Mouse (Mus musculus) frontal cortex, adult 2 months (tissue): ENCODE data around the gene Itpr1. TPM values are rescaled to one million over a fixed set of nuclear protein-coding genes. Genes with fewer than 3 reads are reported as not detected.

Source experiments
- DNase-seq, 2 experiments: peaks; one replicate each; pipeline ENCODE4 v3.0.0; 2022; ENCODE audit warnings: low spot score in 1 of 2; ENCODE audit errors: extremely low spot score in 1 of 2
- polyA plus RNA-seq: library from polyadenylated mRNA; depleted of rRNA; stranded (reverse); fragments of >200 nt; gene quantifications from 2 replicates; pipeline ENCODE4 v1.2.3, GENCODE M21; 2012

Gene Itpr1
- polyA plus RNA-seq, 1 experiment: 128 TPM

DNA sequence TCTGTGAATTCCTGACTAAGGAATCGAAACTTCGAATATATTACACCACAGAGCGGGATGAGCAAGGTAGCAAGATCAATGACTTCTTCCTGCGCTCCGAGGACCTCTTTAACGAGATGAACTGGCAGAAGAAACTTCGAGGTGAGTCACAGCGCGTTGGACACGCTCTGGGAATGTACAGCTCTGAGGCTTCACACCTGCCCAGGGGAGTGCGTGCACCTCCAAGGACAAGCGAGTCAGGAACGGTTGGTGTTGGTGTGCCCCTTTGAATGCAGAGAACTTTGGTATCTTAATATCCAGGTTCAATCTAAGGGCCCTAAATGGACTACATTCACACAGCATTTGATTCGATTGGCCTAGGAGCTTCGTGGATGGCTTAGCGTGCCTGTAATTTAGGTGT, 280.9 kb downstream of the Itpr1 start:
- DNase-seq: no peak

DNA sequence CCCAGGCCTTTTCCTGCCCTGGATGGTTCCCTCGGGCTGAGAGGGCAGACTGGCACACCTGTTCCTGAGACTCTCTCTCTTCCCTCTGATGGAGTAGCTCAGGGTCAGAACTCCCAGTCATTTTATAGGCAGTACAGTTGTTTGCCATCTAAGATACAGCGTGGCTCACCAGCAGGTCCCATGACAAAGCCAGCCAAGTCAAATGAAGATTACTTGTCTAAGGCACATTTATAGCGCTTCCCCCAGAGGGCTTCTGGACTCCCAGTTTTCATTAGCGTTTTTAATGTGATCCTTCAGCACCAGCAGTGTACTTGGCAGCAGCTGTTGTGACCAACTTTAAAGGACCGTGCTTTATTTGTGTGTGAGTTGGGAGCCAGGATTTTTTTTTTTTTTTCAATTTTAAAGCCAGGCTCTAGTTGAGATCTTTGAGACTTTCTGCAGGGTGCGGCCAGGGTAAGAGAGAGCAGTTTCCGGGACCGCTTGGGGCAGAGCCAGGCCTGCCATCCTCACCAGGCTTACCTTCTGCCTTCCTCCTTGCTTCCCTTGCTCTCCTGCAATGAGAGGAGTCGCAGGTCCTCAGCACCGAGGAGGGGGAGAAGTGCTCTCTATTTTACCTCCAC, 281.4 kb downstream of the Itpr1 start:
- no peak for DNase-seq

DNA sequence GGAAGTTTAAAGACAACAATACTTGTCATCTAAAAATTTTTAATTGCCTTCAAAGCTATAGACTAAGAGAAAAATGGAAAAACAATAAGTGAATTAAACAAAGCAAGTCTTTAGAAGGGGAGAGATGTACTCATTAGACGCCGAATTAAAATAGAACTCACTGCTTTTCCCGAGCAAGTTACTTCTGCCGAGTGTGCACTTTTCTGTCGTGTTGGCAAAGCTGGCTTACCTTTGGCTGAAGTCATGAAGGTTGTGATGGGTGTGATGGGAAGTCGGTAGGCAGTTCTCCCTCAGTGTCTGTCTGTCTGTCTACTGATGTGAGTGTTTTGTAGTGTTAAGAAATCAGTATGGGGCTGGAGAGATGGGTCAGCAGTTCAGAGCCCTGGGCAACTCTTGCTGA, 282.1 kb downstream of the Itpr1 start:
- no peak for DNase-seq

DNA sequence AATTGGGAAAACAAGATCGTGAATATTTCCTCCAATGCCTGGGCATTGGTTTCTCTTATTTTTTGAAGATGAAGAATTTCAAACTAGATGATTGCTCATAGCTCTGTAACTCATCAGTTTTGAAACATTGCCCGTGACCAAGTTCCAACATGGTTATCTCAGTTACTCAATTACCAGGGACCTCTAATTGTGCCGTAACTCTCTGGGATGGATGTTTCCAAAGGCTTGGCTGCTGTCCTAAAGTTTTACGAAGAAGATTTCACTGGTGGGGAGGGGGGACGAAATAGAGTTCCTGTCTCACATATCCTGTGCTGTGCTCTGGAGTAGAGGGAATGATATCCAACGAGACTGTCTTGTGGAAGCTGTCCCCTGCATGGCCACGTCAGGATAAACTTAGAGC, 285.2 kb downstream of the Itpr1 start:
- DNase-seq: no peak

DNA sequence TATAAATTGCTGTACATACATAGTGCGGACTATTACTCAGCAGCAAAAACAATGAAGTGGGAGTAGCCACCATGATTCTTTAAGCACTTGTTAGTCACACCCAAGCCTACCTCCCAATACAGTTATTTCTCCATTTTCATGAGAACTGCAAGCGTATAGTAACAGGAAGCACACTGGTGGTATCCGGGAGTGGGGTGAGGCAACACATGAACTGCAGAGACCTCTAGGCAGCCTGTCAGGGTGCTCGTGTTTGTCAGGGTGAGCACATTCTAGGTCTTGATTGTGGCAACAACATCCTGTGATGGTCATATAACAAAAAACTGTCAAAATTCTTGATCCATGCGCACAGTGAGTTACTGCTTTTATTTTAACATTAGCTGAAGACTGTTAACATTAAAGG, 290.8 kb downstream of the Itpr1 start:
- DNase-seq: no peak

DNA sequence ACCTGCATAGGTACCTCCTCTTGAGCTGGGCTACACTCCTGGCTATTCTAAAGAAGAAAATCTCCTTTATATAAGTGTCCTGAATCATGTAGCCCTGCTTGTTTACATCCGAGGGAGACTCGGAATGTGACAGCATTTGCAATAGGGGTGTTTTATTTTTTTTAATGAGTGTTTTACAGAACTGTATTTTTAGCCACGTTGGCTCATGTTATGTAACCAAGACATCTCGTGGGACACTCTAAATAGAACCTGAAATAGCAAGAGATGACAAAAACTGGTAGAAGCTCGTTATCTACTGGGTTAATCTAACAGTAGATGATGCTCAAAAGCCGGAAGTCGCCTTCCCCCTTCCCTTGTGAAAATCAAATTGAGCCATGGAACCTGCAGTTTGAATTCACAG, 291.8 kb downstream of the Itpr1 start:
- DNase-seq: peak; percentile 57 to 72

GRCm38 (mm10) chr6:108506161-108506560, 293.3 kb downstream of the Itpr1 start:
- DNase-seq: no peak

DNA sequence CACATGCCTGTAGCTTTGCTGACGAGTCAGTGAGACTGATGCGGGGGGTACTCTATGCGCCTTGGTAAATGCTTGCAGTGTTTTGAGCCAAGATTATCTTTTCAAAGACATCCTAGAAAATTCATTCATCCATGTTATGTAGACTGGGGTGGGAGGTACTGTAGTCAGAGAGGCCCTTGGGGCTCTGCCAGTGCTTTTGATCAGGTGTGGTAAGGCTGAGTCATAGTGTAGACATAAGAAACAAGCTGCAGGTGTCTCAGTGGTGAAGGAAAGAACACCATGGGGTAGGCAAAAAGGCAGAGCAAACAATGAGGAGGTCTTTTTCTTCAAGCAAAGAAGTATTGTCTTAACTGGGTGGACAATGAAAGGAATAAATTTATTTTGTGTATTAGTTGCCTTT, 294.4 kb downstream of the Itpr1 start:
- DNase-seq: no peak

GRCm38 (mm10) chr6:108509320-108509719, 296.4 kb downstream of the Itpr1 start:
- no peak for DNase-seq

DNA sequence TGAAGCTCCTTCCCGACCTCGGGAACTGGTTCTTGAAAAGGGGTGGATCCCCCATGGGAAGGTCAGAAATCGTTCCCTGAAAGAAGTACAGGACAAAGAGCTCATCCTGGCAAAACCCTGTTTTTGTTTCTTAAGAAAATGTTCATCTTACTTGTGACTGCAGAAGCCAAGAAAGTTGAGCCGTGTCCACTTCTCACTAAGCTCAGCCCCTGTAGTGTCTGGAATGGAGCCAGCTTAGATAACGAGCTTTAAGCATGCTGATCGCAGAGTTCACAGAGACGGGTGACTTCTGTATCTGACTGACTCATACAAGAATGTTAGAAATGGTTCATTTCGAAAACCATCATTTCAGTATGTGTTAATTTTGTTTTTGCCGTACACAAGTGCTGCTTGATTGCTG, 297.2 kb downstream of the Itpr1 start:
- DNase-seq: no peak

GRCm38 (mm10) chr6:108512097-108512496, 299.2 kb downstream of the Itpr1 start:
- DNase-seq: no peak

- DNase-seq: no peak
Measured at GRCm38 (mm10) chr6:108512994-108513393, 300.1 kb downstream of the Itpr1 start.

- no peak for DNase-seq
Measured at GRCm38 (mm10) chr6:108516248-108516647, 303.4 kb downstream of the Itpr1 start.

GRCm38 (mm10) chr6:108517241-108517981, 304.5 kb downstream of the Itpr1 start:
- DNase-seq: no peak

DNA sequence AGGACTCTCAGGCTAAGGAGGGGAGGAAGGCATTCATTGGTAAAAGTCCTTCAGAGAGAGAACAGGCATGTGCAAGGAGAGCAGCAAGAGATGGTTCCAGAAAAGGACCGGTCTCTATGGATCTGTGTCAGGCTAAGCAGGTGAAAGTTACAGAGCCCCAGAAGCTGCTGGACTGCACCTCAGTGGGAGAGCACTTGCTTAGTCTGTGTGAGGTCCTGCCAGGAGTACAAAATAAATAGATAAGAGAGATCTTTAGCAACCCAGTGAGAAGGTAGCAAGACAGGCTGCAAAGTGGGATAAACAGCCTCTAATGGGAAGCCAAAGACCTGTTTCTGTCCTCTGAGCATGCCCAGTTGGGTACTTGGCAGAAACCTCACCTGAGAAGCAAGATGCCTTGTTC, 305.1 kb downstream of the Itpr1 start:
- DNase-seq: no peak

GRCm38 (mm10) chr6:108518552-108518951, 305.7 kb downstream of the Itpr1 start:
- DNase-seq: peak in 1 of 2 experiments; percentile 39

GRCm38 (mm10) chr6:108519327-108519726, 306.4 kb downstream of the Itpr1 start:
- no peak for DNase-seq

GRCm38 (mm10) chr6:108523956-108524616, 311.2 kb downstream of the Itpr1 start:
- no peak for DNase-seq

GRCm38 (mm10) chr6:108524617-108525010, 311.7 kb downstream of the Itpr1 start:
- DNase-seq: no peak

GRCm38 (mm10) chr6:108527560-108527959, 314.7 kb downstream of the Itpr1 start:
- no peak for DNase-seq

GRCm38 (mm10) chr6:108527993-108528392, 315.1 kb downstream of the Itpr1 start:
- DNase-seq: no peak

- no peak for DNase-seq
Measured at GRCm38 (mm10) chr6:108529150-108529549, 316.3 kb downstream of the Itpr1 start.
